Mouse (Mus musculus) ES-E14 (cell line): Measurements from ENCODE around the gene Kif1b. TPM values are rescaled to one million over a fixed set of nuclear protein-coding genes. Genes with fewer than 3 reads are reported as not detected.
"Not testable (repeated sequence)": the region's sequence is repeated elsewhere in the genome, so short reads cannot be mapped to it uniquely, and the experiment has no call there.

Experiments
- DNase-seq: peaks from one replicate; pipeline ENCODE4 v3.0.0-alpha.2; 2013; ENCODE audit warnings: low read depth, low spot score
- H3K27ac ChIP-seq: 2 replicates; pipeline ENCODE4 v1.5.1; 2012; ENCODE audit warnings: low read depth, mild to moderate bottlenecking, low read length, moderate library complexity, mixed read lengths; ENCODE audit not compliant: poor library complexity, insufficient read depth, severe bottlenecking
- H3K36me3 ChIP-seq: 2 replicates; pipeline ENCODE4 v1.6.1; 2012; ENCODE audit warnings: mild to moderate bottlenecking, low read length, moderate library complexity, mixed read lengths; ENCODE audit not compliant: control insufficient read depth, poor library complexity, insufficient read depth, severe bottlenecking
- H3K4me1 ChIP-seq, 2 experiments: fragments of 150-350 bp in 1 of 2; sonication (generic) in 1 of 2; 2 replicates each; pipeline ENCODE4 v1.6.1; 2012; ENCODE audit warnings: low read length in 2 of 2, mild to moderate bottlenecking in 1 of 2, mixed read lengths in 1 of 2; ENCODE audit not compliant: control insufficient read depth in 2 of 2, insufficient read depth in 2 of 2, poor library complexity in 1 of 2
- H3K4me3 ChIP-seq, 2 experiments: fragments of 150-350 bp in 1 of 2; sonication (generic) in 1 of 2; 2 replicates each; pipeline ENCODE4 v1.5.1; 2012; ENCODE audit warnings: low read length in 2 of 2, low read depth in 1 of 2, mild to moderate bottlenecking in 1 of 2, mixed read lengths in 1 of 2; ENCODE audit not compliant: insufficient read depth in 1 of 2, poor library complexity in 1 of 2, severe bottlenecking in 1 of 2
- H3K9ac ChIP-seq: 2 replicates; pipeline ENCODE4 v1.6.1; 2012; ENCODE audit warnings: low read depth, mild to moderate bottlenecking, low read length, mixed read lengths; ENCODE audit not compliant: poor library complexity, insufficient read depth, severe bottlenecking
- H3K9me3 ChIP-seq: fragments of 150-350 bp; sonication (generic); 2 replicates; pipeline ENCODE4 v1.6.1; 2012; ENCODE audit warnings: low read depth, mild to moderate bottlenecking, low read length; ENCODE audit not compliant: control insufficient read depth, insufficient read depth
- CHD2 ChIP-seq: IDR thresholded peaks from 2 replicates; pipeline ENCODE4 v1.6.1; 2014; ENCODE audit warnings: mild to moderate bottlenecking, low read depth, low read length, inconsistent platforms
- HCFC1 ChIP-seq: IDR thresholded peaks from 2 replicates; pipeline ENCODE4 v1.6.1; 2012; ENCODE audit warnings: low read length, inconsistent platforms, borderline replicate concordance; ENCODE audit not compliant: insufficient read depth
- MAFK ChIP-seq: IDR thresholded peaks from 2 replicates; pipeline ENCODE4 v1.6.1; 2014; ENCODE audit warnings: mild to moderate bottlenecking, low read depth, low read length, inconsistent platforms; ENCODE audit not compliant: insufficient read depth
- ZC3H11A ChIP-seq: IDR thresholded peaks from 2 replicates; pipeline ENCODE4 v1.6.1; 2012; ENCODE audit warnings: low read depth, mild to moderate bottlenecking, inconsistent platforms, low read length, borderline replicate concordance
- ZNF384 ChIP-seq: IDR thresholded peaks from 2 replicates; pipeline ENCODE4 v1.6.1; 2012; ENCODE audit warnings: low read depth, low read length, inconsistent platforms
- in situ Hi-C, 2 experiments: fragments of 600-800 bp; cut with MboI; formaldehyde crosslinking; loops; one replicate each; pipeline ENCODE4 v1.15.1; 2025; ENCODE audit warnings: low sequenced_read_pairs in 2 of 2, inconsistent platforms in 1 of 2; ENCODE audit not compliant: unreplicated experiment in 2 of 2
- total RNA-seq: library from RNA; depleted of rRNA; stranded (reverse); fragments of 300-350 nt; gene quantifications from 2 replicates; pipeline ENCODE4 v1.2.3, GENCODE M21; 2012

Gene Kif1b
- total RNA-seq, 1 experiment: 27.1 TPM

GRCm38 (mm10) chr4:149218476-149218875 is 89.0 kb downstream of the Kif1b start:
- in situ Hi-C loops: no loop called here
- Histone ChIP-seq H3K9ac (no peak overlapping the region), H3K4me1 (peaks cover 0 to 4% of the 10 kb centered on the region in 2 experiments; a peak in 2 of 4 replicates), H3K9me3 (no peaks in the 10 kb centered on the region), H3K27ac (no peak overlapping the region), H3K4me3 (no peak overlapping the region), H3K36me3 (peaks cover 3% of the 10 kb centered on the region; the same call in 1 of the 2 replicates)
- TF ChIP-seq MAFK (no peak), CHD2 (no peak), HCFC1 (no peak), ZC3H11A (no peak), ZNF384 (no peak)
- no peak for DNase-seq

GRCm38 (mm10) chr4:149215982-149216381 is 91.5 kb downstream of the Kif1b start:
- Histone ChIP-seq H3K9me3 (no peaks in the 10 kb centered on the region), H3K9ac (no peak overlapping the region), H3K4me3 (no peak overlapping the region), H3K36me3 (peaks cover 6% of the 10 kb centered on the region; the same call in 1 of the 2 replicates), H3K4me1 (peaks cover 0 to 4% of the 10 kb centered on the region in 2 experiments; a peak in 2 of 4 replicates), H3K27ac (no peak overlapping the region)
- DNase-seq: no peak
- in situ Hi-C loops: no loop called here
- TF ChIP-seq MAFK (no peak), ZNF384 (no peak), CHD2 (no peak), HCFC1 (no peak), ZC3H11A (no peak)

- TF ChIP-seq ZNF384 (no peak), ZC3H11A (no peak), MAFK (no peak), HCFC1 (no peak), CHD2 (no peak)
- H3K4me3 ChIP-seq: no peak overlapping the region
- no peak overlapping the region for H3K27ac ChIP-seq
- H3K4me1 ChIP-seq: peaks cover 0 to 4% of the 10 kb centered on the region in 2 experiments; a peak in 2 of 4 replicates
- H3K9ac ChIP-seq: no peak overlapping the region
- in situ Hi-C loops: no loop called here
- DNase-seq: no peak
- no peaks in the 10 kb centered on the region for H3K9me3 ChIP-seq
- peaks cover 6% of the 10 kb centered on the region; the same call in 1 of the 2 replicates for H3K36me3 ChIP-seq
Observed at GRCm38 (mm10) chr4:149215397-149215796, 92.1 kb downstream of the Kif1b start.

GRCm38 (mm10) chr4:149214468-149214867 is 93.0 kb downstream of the Kif1b start:
- H3K9ac ChIP-seq, in situ Hi-C loops, H3K4me1 ChIP-seq, H3K36me3 ChIP-seq, H3K27ac ChIP-seq, DNase-seq, H3K9me3 ChIP-seq, H3K4me3 ChIP-seq: not testable (repeated sequence)
- TF ChIP-seq MAFK: peak; percentile 68; the same call in 1 of the 2 replicates

- in situ Hi-C loops: no loop called here
- peaks cover 6% of the 10 kb centered on the region; the same call in 1 of the 2 replicates for H3K36me3 ChIP-seq
- TF ChIP-seq ZC3H11A (no peak), HCFC1 (no peak), MAFK (no peak), CHD2 (no peak), ZNF384 (no peak)
Observed at GRCm38 (mm10) chr4:149213466-149213865, 94.0 kb downstream of the Kif1b start.

GRCm38 (mm10) chr4:149211441-149211840 is 96.1 kb downstream of the Kif1b start:
- H3K4me1 ChIP-seq, H3K27ac ChIP-seq, H3K9me3 ChIP-seq, in situ Hi-C loops, DNase-seq, H3K36me3 ChIP-seq, H3K9ac ChIP-seq, H3K4me3 ChIP-seq: not testable (repeated sequence)

More at GRCm38 (mm10) chr4:149213466-149213865, 94.0 kb downstream of the Kif1b start:
- Histone ChIP-seq H3K27ac (no peak overlapping the region), H3K4me1 (peaks cover 0 to 4% of the 10 kb centered on the region in 2 experiments; a peak in 2 of 4 replicates), H3K9ac (no peak overlapping the region), H3K4me3 (no peak overlapping the region), H3K9me3 (no peaks in the 10 kb centered on the region)
- no peak for DNase-seq
